Mouse (Mus musculus) embryonic facial prominence, embryonic 12.5 days (tissue): ENCODE measurements around the gene Uckl1. TPM values are rescaled to one million over a fixed set of nuclear protein-coding genes. Genes with fewer than 3 reads are reported as not detected.

Experiments
- ATAC-seq: fragments of 200-750 bp; cut with Nextera tagmentation; 2 replicates; pipeline ENCODE4 v1.8.0; 2017; ENCODE audit not compliant: insufficient number of reproducible peaks, insufficient read depth, low FRiP score, low TSS enrichment
- H3K27ac ChIP-seq: fragments of 300-500 bp; sonication (generic); 2 replicates; pipeline ENCODE4 v1.5.1; 2016; ENCODE audit warnings: mild to moderate bottlenecking
- H3K27me3 ChIP-seq: fragments of 300-500 bp; sonication (generic); 2 replicates; pipeline ENCODE4 v1.6.1; 2016; ENCODE audit warnings: mild to moderate bottlenecking, moderate library complexity
- H3K36me3 ChIP-seq: fragments of 300-500 bp; sonication (generic); 2 replicates; pipeline ENCODE4 v1.6.1; 2016; ENCODE audit warnings: mild to moderate bottlenecking
- H3K4me1 ChIP-seq: fragments of 300-500 bp; sonication (generic); 2 replicates; pipeline ENCODE4 v1.6.1; 2016
- H3K4me2 ChIP-seq: fragments of 300-500 bp; sonication (generic); replicated peaks from 2 replicates; pipeline ENCODE4 v1.6.1; 2016; ENCODE audit warnings: mild to moderate bottlenecking, moderate library complexity
- H3K4me3 ChIP-seq: fragments of 300-500 bp; sonication (generic); 2 replicates; pipeline ENCODE4 v1.5.1; 2016; ENCODE audit warnings: mild to moderate bottlenecking
- H3K9ac ChIP-seq: fragments of 300-500 bp; sonication (generic); 2 replicates; pipeline ENCODE4 v1.6.1; 2016; ENCODE audit warnings: mild to moderate bottlenecking, moderate library complexity
- H3K9me3 ChIP-seq: fragments of 300-500 bp; sonication (generic); 2 replicates; pipeline ENCODE4 v1.6.1; 2016; ENCODE audit warnings: mild to moderate bottlenecking, moderate library complexity
- WGBS: fragments of 180-500 bp; shearing (Covaris S2); methylation state at CpG from one replicate; pipeline ENCODE4 v1.1.7; 2016; 5-methylcytosine and 5-hydroxymethylcytosine counted together
- polyA plus RNA-seq: library from polyadenylated mRNA; unstranded; fragments of >200 nt; fragmentation: Nextera tagmentation; extraction: Ambion mirVana; gene quantifications from 2 replicates; pipeline ENCODE4 v1.2.1, GENCODE M21; 2016

Uckl1 gene
- polyA plus RNA-seq, 1 experiment from 2014 or later, result 45.1 TPM

DNA sequence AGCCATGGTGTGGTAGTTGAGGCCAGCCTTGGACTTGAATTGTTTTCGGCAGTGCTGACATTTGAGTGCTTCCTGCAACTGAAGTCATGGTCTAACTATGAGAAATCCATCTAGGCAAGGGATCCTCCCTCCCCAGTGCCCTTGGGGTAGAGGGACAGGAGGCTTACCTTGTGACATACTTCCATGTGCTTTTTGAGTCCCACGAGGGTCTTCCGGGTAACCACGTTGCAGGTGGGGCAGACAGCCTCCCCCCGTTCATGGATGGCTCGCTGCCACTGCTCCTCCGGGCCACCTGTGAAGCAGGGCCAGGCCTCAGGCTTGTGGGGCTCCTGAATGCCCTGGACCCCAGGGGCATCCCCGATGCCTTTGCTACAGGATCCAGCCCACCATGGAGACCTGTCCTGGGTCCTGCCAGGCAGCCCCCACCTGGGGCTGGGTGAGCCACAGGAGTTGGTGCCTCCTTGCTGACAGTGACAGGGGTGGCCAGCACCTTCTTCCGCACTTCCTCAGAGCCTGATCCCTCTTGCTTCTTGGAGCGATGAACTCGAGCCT, 3.6 kb upstream of the Uckl1 start:
- H3K4me1 ChIP-seq, result peaks cover 17% of the 10 kb centered on the region
- no peak overlapping the region for H3K9ac ChIP-seq
- H3K9me3 ChIP-seq, result no peaks in the 10 kb centered on the region
- H3K27ac ChIP-seq, result no peak overlapping the region
- no peaks in the 10 kb centered on the region for H3K27me3 ChIP-seq
- ATAC-seq, result no peak
- 91% methylated on average over 11 of the region's 11 CpGs for WGBS
- H3K4me3 ChIP-seq, result no peak overlapping the region
- no peak overlapping the region for H3K4me2 ChIP-seq
- H3K36me3 ChIP-seq, result peaks cover 72% of the 10 kb centered on the region

DNA sequence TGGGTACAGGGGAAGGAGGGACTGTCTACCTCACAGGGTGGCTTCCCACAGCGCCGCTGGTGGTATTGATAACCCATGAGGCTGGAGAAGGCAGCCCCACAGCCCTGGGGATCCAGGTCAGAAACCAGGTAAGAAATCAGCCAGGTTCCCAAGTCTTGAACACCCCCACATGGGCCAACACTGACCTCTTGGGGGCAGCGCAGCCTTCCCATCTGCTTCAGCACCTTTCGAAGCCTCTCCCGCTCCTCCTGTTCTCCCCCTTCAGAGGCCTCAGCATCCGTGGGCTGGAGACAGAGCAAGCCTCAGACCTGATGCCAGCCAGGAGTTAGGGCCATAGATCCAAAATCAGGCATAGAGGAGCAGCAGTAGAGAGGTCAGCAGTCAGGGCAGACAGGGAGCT, 3.1 kb upstream of the Uckl1 start:
- Histone ChIP-seq H3K27me3 (no peaks in the 10 kb centered on the region), H3K36me3 (peaks cover 72% of the 10 kb centered on the region), H3K4me1 (peaks cover 13% of the 10 kb centered on the region), H3K9ac (no peak overlapping the region), H3K9me3 (no peaks in the 10 kb centered on the region), H3K4me3 (no peak overlapping the region), H3K27ac (no peak overlapping the region), H3K4me2 (no peak overlapping the region)
- ATAC-seq, result no peak
- 82% methylated on average over 6 of the region's 6 CpGs for WGBS

DNA sequence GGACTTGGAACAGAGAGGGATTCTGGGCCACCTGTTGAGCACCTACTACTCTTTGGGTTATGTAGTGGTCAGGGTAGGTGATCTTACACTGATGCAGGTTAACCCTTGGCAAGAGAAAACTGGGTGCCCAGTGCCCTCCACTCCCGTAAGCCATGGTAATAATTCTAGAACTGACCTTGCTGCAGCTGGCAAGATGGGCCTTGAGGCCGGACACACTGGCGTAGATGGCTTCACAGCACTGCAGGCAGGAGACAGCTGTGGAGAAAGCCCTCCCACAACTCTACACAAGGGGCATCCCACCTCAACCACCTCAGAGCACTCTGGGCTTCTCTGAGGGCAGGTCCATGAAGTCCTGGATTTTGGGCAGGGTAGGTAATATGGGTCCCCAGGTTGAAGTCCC, 1.4 kb upstream of the Uckl1 start:
- no peak overlapping the region for H3K4me3 ChIP-seq
- H3K4me2 ChIP-seq, result no peak overlapping the region
- H3K27me3 ChIP-seq, result no peaks in the 10 kb centered on the region
- ATAC-seq, result no peak
- H3K9me3 ChIP-seq, result no peaks in the 10 kb centered on the region
- H3K9ac ChIP-seq, result no peak overlapping the region
- H3K36me3 ChIP-seq, result peaks cover 72% of the 10 kb centered on the region
- no peak overlapping the region for H3K27ac ChIP-seq
- H3K4me1 ChIP-seq, result peaks cover 5% of the 10 kb centered on the region
- 92% methylated on average over 3 of the region's 3 CpGs for WGBS

DNA sequence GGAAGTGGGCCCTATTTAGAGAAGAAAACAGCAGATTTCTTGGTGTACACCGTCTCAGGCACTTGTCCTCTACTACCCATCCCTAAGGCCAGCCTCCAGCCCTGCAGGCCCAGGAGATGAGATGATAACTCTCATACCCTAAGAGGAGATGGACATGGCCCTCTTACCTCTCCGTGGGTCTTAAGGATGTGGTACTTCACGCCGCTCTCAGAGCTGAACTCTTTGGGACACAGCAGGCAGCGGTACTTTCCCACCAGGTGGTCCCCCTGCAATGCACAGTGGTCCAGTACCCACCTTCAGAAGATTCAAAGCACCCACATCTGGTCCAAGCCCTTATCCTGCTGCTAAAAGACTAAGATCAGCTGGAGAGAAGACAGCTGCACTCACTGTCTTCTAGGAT, 814 bp upstream of the Uckl1 start:
- ATAC-seq, result no peak
- peaks cover 4% of the 10 kb centered on the region for H3K4me1 ChIP-seq
- H3K36me3 ChIP-seq, result peaks cover 71% of the 10 kb centered on the region
- no peak overlapping the region for H3K27ac ChIP-seq
- H3K9me3 ChIP-seq, result no peaks in the 10 kb centered on the region
- H3K9ac ChIP-seq, result no peak overlapping the region
- H3K4me3 ChIP-seq, result no peak overlapping the region
- no peaks in the 10 kb centered on the region for H3K27me3 ChIP-seq
- H3K4me2 ChIP-seq, result no peak overlapping the region
- 91% methylated on average over 5 of the region's 5 CpGs for WGBS

DNA sequence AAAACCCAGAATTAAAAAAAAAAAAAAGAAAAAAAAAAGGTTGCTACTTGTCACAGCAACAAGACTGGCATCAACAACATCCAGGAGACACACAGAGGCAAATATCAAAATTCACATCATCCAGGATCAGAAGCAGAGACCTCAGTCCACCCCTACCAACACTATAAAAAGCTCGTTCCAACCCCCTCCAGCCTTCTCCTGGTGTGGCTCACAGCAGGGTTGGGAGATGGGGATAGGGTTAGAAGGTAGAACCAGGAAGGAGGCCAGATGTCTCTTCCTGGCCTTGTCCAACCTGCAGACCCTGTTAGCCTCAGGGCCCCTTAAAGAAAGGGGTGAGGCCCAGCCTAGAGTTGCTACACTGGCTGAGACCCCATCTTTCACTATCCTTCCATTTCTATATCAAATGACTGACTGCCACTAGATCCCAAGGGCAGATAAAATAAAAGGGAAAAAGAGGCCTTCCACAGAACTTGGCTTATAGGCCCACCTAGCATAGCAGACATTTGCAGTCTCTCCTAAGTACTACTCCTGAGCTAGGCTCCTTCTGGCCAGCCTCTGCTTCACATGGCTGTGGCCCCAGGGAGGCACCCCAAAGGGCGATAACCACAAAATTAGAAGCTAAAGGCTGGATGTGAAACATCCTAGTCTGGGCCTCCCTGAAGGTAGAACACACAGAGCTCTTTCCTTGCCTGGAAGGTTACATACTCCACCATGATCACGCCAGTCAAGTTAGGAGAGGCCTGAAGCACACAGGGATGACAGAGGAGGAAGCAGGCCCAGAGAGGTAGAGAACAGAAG, 1.0 kb downstream of the Uckl1 start:
- Histone ChIP-seq H3K27me3 (no peaks in the 10 kb centered on the region), H3K27ac (no peak overlapping the region), H3K9me3 (no peaks in the 10 kb centered on the region), H3K4me3 (no peak overlapping the region), H3K9ac (no peak overlapping the region), H3K4me1 (peaks cover 15% of the 10 kb centered on the region), H3K36me3 (peaks cover 52% of the 10 kb centered on the region), H3K4me2 (no peak overlapping the region)
- WGBS, result 78% methylated on average over 3 of the region's 3 CpGs
- no peak for ATAC-seq

DNA sequence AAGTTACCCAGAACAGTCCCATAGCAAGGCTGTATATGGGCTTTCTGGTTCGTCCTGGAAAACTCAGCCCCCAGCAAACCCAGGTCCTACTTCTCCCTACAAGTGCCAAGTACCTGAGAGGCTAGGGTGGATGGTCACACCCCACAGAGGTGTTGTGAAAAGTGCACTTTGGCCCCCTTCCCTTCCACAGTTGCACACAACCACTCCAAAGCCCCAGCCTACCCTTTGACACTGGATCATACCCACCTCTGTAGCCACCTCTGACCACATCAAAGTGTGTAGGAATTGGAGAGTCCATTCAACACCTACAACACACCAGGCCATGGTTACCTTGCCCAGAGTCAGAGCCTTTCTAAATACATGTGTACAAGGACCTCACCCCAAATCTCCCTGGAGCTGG, 1.8 kb downstream of the Uckl1 start:
- Histone ChIP-seq H3K27ac (no peak overlapping the region), H3K9ac (no peak overlapping the region), H3K27me3 (no peaks in the 10 kb centered on the region), H3K4me2 (no peak overlapping the region), H3K4me3 (no peak overlapping the region), H3K36me3 (peaks cover 45% of the 10 kb centered on the region), H3K9me3 (no peaks in the 10 kb centered on the region), H3K4me1 (peaks cover 20% of the 10 kb centered on the region)
- no peak for ATAC-seq
- 85% methylated on average over 1 of the region's 1 CpGs for WGBS

DNA sequence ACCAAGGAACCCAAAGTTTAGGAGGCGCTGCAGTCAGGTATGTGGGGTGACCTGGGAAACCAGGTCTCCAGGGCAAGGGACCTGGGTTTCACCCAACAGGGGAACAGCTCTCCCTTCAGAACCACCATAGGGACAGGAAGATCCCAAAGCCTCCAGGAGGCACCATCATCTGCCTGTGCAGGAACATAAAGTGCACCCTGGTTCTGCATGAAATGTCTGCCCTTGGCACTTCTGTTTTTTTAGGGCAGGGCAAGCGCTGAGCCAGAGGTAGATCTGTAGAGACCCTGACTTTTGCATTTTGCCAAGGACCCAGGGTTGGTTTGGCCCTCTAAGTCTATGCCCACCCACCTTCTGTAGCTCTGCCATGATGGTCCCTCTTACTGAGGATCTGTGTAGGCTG, 2.3 kb downstream of the Uckl1 start:
- peak overlapping the region; percentile 65; the same call in 1 of the 2 replicates for H3K4me3 ChIP-seq
- ATAC-seq, result no peak
- WGBS, result 91% methylated on average over 2 of the region's 2 CpGs
- H3K4me2 ChIP-seq, result peak overlapping the region; percentile 78; the same call in 1 of the 2 replicates
- H3K9ac ChIP-seq, result no peak overlapping the region
- H3K36me3 ChIP-seq, result peaks cover 39% of the 10 kb centered on the region
- no peaks in the 10 kb centered on the region for H3K9me3 ChIP-seq
- peaks cover 20% of the 10 kb centered on the region for H3K4me1 ChIP-seq
- no peaks in the 10 kb centered on the region for H3K27me3 ChIP-seq
- no peak overlapping the region for H3K27ac ChIP-seq

DNA sequence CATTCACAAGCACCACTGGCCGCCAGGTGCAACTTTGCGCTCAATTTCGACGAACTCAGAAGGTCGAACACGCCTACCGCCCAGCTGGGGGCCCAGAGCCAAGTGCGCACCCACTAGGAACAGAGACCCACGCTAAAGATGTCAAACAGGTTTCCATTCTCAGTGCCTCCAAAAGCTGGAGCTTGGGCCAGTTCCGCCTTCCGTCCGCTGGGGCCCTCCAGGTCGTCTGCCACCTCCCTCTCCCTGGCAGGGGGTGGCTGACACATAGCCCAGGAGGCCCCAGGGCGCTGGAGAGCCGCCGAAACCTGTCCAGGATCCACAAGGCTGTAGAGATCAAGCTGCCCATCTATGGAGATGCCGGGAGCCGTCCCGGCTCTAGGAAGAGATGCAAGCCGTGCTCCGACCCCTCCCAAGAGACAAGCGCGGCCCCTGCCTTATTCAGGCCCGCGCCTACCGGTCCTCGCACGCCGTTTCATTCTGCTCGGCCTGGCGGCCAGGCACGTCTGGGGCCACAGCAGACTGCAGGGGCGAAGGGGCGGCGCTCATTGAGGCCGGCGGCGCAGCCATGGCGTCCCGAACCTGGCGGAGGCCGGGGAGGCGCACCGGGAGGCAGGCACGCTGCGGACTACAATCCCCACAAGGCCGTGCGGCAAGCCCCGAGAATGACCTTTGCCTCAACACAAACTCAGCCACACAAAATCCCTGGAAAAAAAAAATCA, 3.1 kb downstream of the Uckl1 start:
- Histone ChIP-seq H3K4me3 (peak overlapping the region; percentile 65), H3K4me2 (peak overlapping the region; percentile 78)
- under 1% methylated on average over 48 of the region's 49 CpGs for WGBS

DNA sequence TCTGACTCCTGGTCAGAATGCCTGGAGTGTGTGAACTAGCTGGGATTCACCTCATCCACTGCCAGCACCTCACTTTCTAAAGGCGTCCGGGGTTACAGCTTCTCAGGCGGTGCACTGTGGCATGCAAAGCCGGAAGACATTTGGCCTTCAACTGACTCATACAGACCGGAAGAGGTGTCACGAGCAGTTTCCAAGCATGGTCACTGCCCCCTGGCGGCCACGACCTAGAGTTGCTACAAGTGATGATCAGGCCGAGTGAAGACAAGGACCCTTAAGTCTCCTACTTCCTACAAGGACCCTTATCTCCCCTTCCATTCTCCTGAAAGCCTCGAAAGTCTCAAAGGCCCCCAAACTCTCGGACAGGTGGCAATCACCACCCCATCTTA, 3.7 kb downstream of the Uckl1 start:
- WGBS, result 0% methylated on average over 11 of the region's 11 CpGs
- peak; percentile 38 for ATAC-seq
- Histone ChIP-seq H3K4me1 (peaks cover 20% of the 10 kb centered on the region), H3K4me3 (peak overlapping the region; percentile 65), H3K36me3 (peaks cover 26% of the 10 kb centered on the region), H3K4me2 (peak overlapping the region; percentile 78), H3K27me3 (no peaks in the 10 kb centered on the region), H3K9ac (peak overlapping the region; percentile 82), H3K9me3 (no peaks in the 10 kb centered on the region), H3K27ac (peak overlapping the region; percentile 92)

More for the DNA sequence above, 3.1 kb downstream of the Uckl1 start:
- peak; percentile 57 for ATAC-seq
- Histone ChIP-seq H3K36me3 (peaks cover 31% of the 10 kb centered on the region), H3K27me3 (no peaks in the 10 kb centered on the region), H3K9me3 (no peaks in the 10 kb centered on the region), H3K27ac (peak overlapping the region; percentile 92), H3K9ac (peak overlapping the region; percentile 82), H3K4me1 (peaks cover 20% of the 10 kb centered on the region)

DNA sequence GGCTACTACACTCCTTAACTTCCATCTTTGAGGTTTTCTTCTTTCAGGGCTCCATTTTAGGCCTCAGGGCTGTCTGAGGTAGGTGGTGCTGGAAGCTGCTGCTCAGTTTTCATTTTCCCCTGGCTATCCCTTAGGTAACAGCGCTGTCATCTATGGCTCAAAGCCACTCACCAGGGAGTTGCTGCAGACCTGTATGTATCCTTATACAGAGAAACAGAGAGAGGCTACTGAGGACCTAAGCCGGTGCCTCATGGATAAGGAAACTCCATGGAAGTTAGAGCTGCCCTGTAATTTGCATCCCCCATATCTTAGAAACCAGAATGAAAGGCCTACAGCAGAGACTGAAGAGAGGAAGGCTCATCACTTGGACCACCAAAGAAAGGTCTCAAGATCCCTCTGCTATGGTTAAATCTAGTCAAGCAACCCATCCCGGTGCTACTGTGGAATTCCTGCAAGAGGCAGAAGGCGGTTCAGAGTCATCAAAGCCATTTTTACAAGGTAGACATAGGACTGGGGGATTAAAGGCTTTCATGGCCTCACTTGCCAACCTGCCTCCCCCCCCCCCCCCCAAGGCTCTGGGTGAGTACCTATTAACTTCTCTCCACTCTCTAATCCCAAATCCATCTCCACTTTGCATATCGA, 4.4 kb downstream of the Uckl1 start:
- Histone ChIP-seq H3K9me3 (no peaks in the 10 kb centered on the region), H3K36me3 (peaks cover 18% of the 10 kb centered on the region), H3K4me2 (peak overlapping the region; percentile 78), H3K4me3 (peak overlapping the region; percentile 65), H3K9ac (peak overlapping the region; percentile 82; the same call in 1 of the 2 replicates), H3K27ac (no peak overlapping the region), H3K4me1 (peaks cover 20% of the 10 kb centered on the region), H3K27me3 (no peaks in the 10 kb centered on the region)
- no peak for ATAC-seq
- 70% methylated on average over 5 of the region's 5 CpGs for WGBS

DNA sequence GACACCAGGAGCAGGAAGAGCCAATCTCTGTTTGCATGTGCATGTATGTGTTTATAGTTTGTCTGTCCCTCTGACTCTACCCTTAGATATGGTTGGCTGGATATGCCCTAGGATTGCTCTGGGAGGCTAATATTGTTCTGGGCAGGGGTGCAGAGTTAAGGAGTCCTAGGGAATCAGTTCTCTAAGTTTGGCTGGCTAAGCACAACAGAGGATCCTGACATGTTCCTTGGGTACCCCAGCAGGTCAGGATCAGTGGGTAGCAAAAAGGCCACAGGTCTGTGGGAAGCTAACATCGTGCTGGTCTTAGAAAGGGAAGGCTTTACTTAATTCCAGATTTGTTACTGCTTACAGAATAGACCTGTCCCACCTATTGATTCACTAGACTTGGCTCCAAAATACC, 5.0 kb downstream of the Uckl1 start:
- H3K27me3 ChIP-seq, result no peaks in the 10 kb centered on the region
- 95% methylated on average over 1 of the region's 1 CpGs for WGBS
- no peak overlapping the region; the same call in 1 of the 2 replicates for H3K27ac ChIP-seq
- H3K9ac ChIP-seq, result no peak overlapping the region
- H3K4me3 ChIP-seq, result no peak overlapping the region
- H3K4me2 ChIP-seq, result no peak overlapping the region
- ATAC-seq, result no peak
- no peaks in the 10 kb centered on the region for H3K9me3 ChIP-seq
- H3K36me3 ChIP-seq, result peaks cover 13% of the 10 kb centered on the region
- H3K4me1 ChIP-seq, result peaks cover 20% of the 10 kb centered on the region
